Mouse (Mus musculus) left cerebral cortex, postnatal 36 days (tissue): Measurements from ENCODE around the gene Tmem239. TPM values are rescaled to one million over a fixed set of nuclear protein-coding genes. Genes with fewer than 3 reads are reported as not detected.
A peak's percentile ranks its signal among the peaks of the same experiment; 100 is the strongest.

Experiments
- DNase-seq, 2 experiments: peaks; one replicate each; pipeline ENCODE4 v3.0.0; 2021 to 2022; ENCODE audit warnings: low spot score in 2 of 2, mixed read lengths in 1 of 2
- intact Hi-C: fragments of 180-260 bp; cut with DNase I; formaldehyde crosslinking; loops from one replicate; pipeline ENCODE4 v1.15.1; 2025
- total RNA-seq, 2 experiments: library from RNA; stranded (reverse); gene quantifications; 2 replicates each; pipeline ENCODE4 v1.2.3; 2021

Tmem239 gene
- total RNA-seq, 2 experiments from 2014 or later, result not detected

GRCm38 (mm10) chr2:130449021-130449793 lies 42.9 kb downstream of the Tmem239 start:
- no peak for DNase-seq
- intact Hi-C loops, result no loop called here

- intact Hi-C loops, result loop anchor here (1.0 to 5.0 kb wide), 3 partner anchors 42 to 79 kb away; no protein-coding TSS in a partner anchor
- peak; percentile 94 for DNase-seq
These were observed 43.6 kb downstream of the Tmem239 start, which contains the start of gene Ptpra for GRCm38 (mm10) chr2:130449794-130450433. Ptpra (plus strand) TSS chr2:130450278.

DNA sequence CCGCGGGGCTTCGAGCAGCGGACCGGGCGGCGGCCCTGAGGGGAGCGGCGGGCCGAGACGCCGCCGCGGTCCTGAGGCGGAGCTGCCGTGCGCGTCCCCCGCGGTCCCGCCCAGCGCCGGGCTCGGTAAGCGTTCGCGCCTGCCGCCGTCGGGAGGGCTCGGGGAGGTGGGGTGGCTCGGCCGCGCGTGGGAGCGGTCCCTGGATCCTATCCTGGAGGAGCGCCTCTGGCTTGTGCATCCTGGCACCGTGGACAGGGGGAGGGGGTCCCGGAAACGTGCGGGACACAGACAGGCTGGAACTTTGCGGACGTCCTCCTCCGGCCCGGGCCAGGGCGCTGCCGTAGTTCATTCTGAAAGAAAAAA lies 44.1 kb downstream of the Tmem239 start:
- DNase-seq, result peak; percentile 80 to 87
- intact Hi-C loops, result loop anchor here (1.0 to 5.0 kb wide), 3 partner anchors 42 to 78 kb away; no protein-coding TSS in a partner anchor

GRCm38 (mm10) chr2:130451086-130451726 lies 44.9 kb downstream of the Tmem239 start:
- intact Hi-C loops, result loop anchor here (2.0 to 5.0 kb wide), 2 partner anchors 41 to 78 kb away; no protein-coding TSS in a partner anchor
- DNase-seq, result no peak

- intact Hi-C loops, result loop anchor here (2.0 to 5.0 kb wide), 2 partner anchors 41 to 77 kb away; no protein-coding TSS in a partner anchor
These were observed 45.4 kb downstream of the Tmem239 start for GRCm38 (mm10) chr2:130451727-130452090.

DNA sequence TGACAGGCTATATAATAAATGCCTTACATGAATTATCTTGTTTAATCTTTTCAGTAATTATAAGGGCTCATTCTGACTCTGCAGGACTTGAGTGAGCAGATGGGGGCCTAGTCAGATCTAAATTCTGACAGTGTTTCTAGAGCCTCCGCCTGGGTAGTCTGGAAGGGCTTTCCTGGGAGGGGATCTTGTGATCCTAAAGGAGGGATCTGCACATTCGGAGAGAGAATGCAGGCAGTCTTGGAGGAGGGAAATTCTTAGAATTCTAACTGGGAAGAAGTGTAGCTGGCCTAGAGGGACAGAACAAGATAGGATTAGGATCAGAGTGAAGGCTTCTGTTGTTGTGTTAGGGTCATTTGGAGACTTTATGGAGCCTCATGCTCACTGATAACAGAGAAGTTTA lies 46.0 kb downstream of the Tmem239 start:
- DNase-seq, result no peak
- intact Hi-C loops, result loop anchor here (5.0 kb wide), 1 partner anchor 40 kb away; no protein-coding TSS in a partner anchor

More at GRCm38 (mm10) chr2:130451727-130452090, 45.4 kb downstream of the Tmem239 start:
- DNase-seq, result no peak

- intact Hi-C loops, result loop anchor here (5.0 kb wide), 1 partner anchor 39 kb away; no protein-coding TSS in a partner anchor
These were observed 47.1 kb downstream of the Tmem239 start for GRCm38 (mm10) chr2:130453421-130453820.

DNA sequence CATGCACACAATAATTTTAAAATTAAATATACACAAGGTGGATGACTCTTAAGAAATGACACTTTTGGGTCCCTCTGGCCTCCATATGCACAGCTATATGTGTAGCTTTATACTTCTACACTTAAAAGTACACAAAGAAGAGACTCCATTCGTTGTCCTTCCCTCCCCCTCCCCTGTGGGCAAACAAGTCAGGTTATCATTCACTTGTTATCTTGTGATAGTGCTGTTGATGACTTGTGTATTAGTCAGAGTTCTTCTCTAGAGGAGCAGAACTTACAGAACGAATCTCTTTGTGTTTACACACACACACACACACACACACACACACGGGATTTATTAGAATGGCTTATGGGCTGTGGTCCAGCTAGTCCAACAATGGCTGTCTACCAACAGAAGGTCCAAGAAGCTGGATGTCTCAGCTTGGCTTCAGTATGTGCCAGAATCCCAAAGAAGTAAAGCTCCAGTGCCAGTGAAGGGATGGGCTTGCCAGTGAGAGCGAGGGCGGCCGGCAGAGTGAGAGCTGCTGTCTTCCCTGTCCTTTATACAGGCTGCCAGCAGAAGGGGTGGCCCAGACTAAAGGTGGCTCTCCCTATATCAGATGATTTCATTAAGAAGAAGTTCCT lies 48.6 kb downstream of the Tmem239 start:
- DNase-seq, result peak; percentile 38 to 41
- intact Hi-C loops, result loop anchor here (5.0 kb wide), 1 partner anchor 37 kb away; no protein-coding TSS in a partner anchor

More at GRCm38 (mm10) chr2:130453421-130453820, 47.1 kb downstream of the Tmem239 start:
- DNase-seq, result peak in 1 of 2 experiments; percentile 41

Other genes with a start within 250 kb of the Tmem239 start
- gene Snrpb, start 227.1 kb upstream of the Tmem239 start, total RNA-seq, result 100 to 1,000 TPM in 1 of 2 experiments, 10 to 100 TPM in 1; 97.8 to 108 TPM
- not detected for gene Tmc2, start 211.3 kb upstream of the Tmem239 start, total RNA-seq
- gene Nop56, start 132.0 kb upstream of the Tmem239 start, total RNA-seq, result 100 to 1,000 TPM; 120 to 126 TPM
- 100 to 1,000 TPM; 278 to 289 TPM for gene Idh3b, start 121.9 kb upstream of the Tmem239 start, total RNA-seq
- 10 to 100 TPM in 1 of 2 experiments, 1 to 10 TPM in 1; 8.3 to 10.5 TPM for gene Ebf4, start 111.3 kb upstream of the Tmem239 start, total RNA-seq
- 1 to 10 TPM; 6.1 to 6.2 TPM for gene Cpxm1, start 8.9 kb upstream of the Tmem239 start, total RNA-seq
- not detected for gene Gm28372, start 1.2 kb upstream of the Tmem239 start, total RNA-seq
- not detected for gene 1700020A23Rik, start 1.2 kb upstream of the Tmem239 start, total RNA-seq
- 10 to 100 TPM; 78.0 to 78.3 TPM for gene Vps16, start 17.9 kb downstream of the Tmem239 start, total RNA-seq
- 10 to 100 TPM; 26.0 to 28.8 TPM for gene Pced1a, start 18.2 kb downstream of the Tmem239 start, total RNA-seq
- 100 to 1,000 TPM; 239 to 240 TPM for gene Ptpra, start 43.8 kb downstream of the Tmem239 start, total RNA-seq
- gene Mrps26, start 157.3 kb downstream of the Tmem239 start, total RNA-seq, result 10 to 100 TPM; 72.2 to 82.6 TPM
- gene Oxt, start 169.7 kb downstream of the Tmem239 start, total RNA-seq, result 1 to 10 TPM in 1 of 2 experiments, not detected in 1; 1.7 TPM
- 10 to 100 TPM in 1 of 2 experiments, 1 to 10 TPM in 1; 2.9 to 17.5 TPM for gene Avp, start 176.1 kb downstream of the Tmem239 start, total RNA-seq
- gene Fastkd5, start 223.5 kb downstream of the Tmem239 start, total RNA-seq, result 1 to 10 TPM; 7.7 to 8.9 TPM
- 10 to 100 TPM in 1 of 2 experiments, 1 to 10 TPM in 1; 9.7 to 11.3 TPM for gene Ubox5, start 223.6 kb downstream of the Tmem239 start, total RNA-seq
- gene Lzts3, start 236.3 kb downstream of the Tmem239 start, total RNA-seq, result 100 to 1,000 TPM; 183 to 206 TPM